In genomic region chr4:149841856-149842255, GRCm38 (mm10) we compare ENCODE assay signal across 8 mouse cellular contexts.
DNase-seq lines count a peak whose midpoint lies in the region; ATAC-seq and TF ChIP-seq lines count a peak whose summit lies in the region.
"Had no signal": no experiment of that assay in that cellular context is flagged by ENCODE, and none has a peak within 500 bp of the region (broad histone marks: within the 10 kb centered on the region; RNA-seq: fewer than 3 reads in every experiment).

No protein-coding gene starts in this region.

- H3K36me3 ChIP-seq in intestine, postnatal 0 days (ENCODE audit: control insufficient read depth, insufficient read depth) = no peaks in the 10 kb centered on the region
- H3K36me3 ChIP-seq in intestine, embryonic 16.5 days (ENCODE audit: control insufficient read depth, insufficient read depth, low read length) = no peaks in the 10 kb centered on the region
- H3K36me3 ChIP-seq in small intestine, adult 2 months (ENCODE audit: control insufficient read depth, insufficient read depth, low read length) = no peaks in the 10 kb centered on the region
- H3K36me3 ChIP-seq: embryonic facial prominence, embryonic 12.5 days had no signal

- WGBS in intestine, postnatal 0 days = 84% methylated on average over 6 of the region's 6 CpGs
- 77% methylated on average over 6 of the region's 6 CpGs for WGBS in intestine, embryonic 16.5 days
- 82% methylated on average over 6 of the region's 6 CpGs for WGBS in small intestine, adult 2 months

- peak; percentile 65 for DNase-seq in B cell, adult 2 months
- DNase-seq in ES-CJ7 (ENCODE audit: low read depth, low spot score) (peak; percentile 91), adipocyte (ENCODE audit: low spot score) (no peak)
- DNase-seq in kidney, postnatal 10 days = peak; percentile 66

- H3K4me1 ChIP-seq in intestine, postnatal 0 days (replicated peaks; ENCODE audit: control insufficient read depth, insufficient read depth, low read length) = no peaks in the 10 kb centered on the region
- H3K4me1 ChIP-seq in intestine, embryonic 16.5 days (ENCODE audit: control insufficient read depth, insufficient read depth, low read length) = no peaks in the 10 kb centered on the region
- H3K4me1 ChIP-seq in small intestine, adult 2 months (ENCODE audit: control insufficient read depth, insufficient read depth, insufficient read length, low read length) = no peaks in the 10 kb centered on the region

- ATAC-seq in intestine, postnatal 0 days = no peak
- ATAC-seq in intestine, embryonic 16.5 days = no peak

- TF ChIP-seq CTCF in intestine, postnatal 0 days (IDR thresholded peaks at IDR 0.05; ENCODE audit: low read depth) = peak; percentile 77
- peak; percentile 56; the same call in 1 of the 2 replicates for TF ChIP-seq CTCF in small intestine, adult 2 months (IDR thresholded peaks at IDR 0.05; ENCODE audit: extremely low read depth, insufficient read length, insufficient replicate concordance, low read depth, low read length)

- no peak overlapping the region for H3K4me2 ChIP-seq in intestine, postnatal 0 days (replicated peaks; ENCODE audit: low read depth)
- no peak overlapping the region for H3K4me2 ChIP-seq in intestine, embryonic 16.5 days (ENCODE audit: low read depth, low read length)
- H3K4me2 ChIP-seq: embryonic facial prominence, embryonic 12.5 days had no signal

- H3K27me3 ChIP-seq in intestine, postnatal 0 days (replicated peaks; ENCODE audit: control insufficient read depth, insufficient read depth, low read length) = no peaks in the 10 kb centered on the region
- no peaks in the 10 kb centered on the region for H3K27me3 ChIP-seq in intestine, embryonic 16.5 days (replicated peaks; ENCODE audit: control insufficient read depth, insufficient read depth, low read length)
- no peaks in the 10 kb centered on the region; the same call in 1 of the 2 replicates for H3K27me3 ChIP-seq in small intestine, adult 2 months (ENCODE audit: control insufficient read depth, insufficient read depth, low read length)
- H3K27me3 ChIP-seq: embryonic facial prominence, embryonic 12.5 days had no signal

- no peak overlapping the region for H3K27ac ChIP-seq in intestine, postnatal 0 days (ENCODE audit: low read depth, low read length)
- H3K27ac ChIP-seq in intestine, embryonic 16.5 days (ENCODE audit: low read length) = no peak overlapping the region
- no peak overlapping the region for H3K27ac ChIP-seq in small intestine, adult 2 months (ENCODE audit: insufficient read depth, low read depth, low read length)
- H3K27ac ChIP-seq: embryonic facial prominence, embryonic 12.5 days had no signal

- H3K9ac ChIP-seq in intestine, postnatal 0 days (ENCODE audit: low read depth, low read length) = no peak overlapping the region
- H3K9ac ChIP-seq in intestine, embryonic 16.5 days (ENCODE audit: low read depth, low read length) = no peak overlapping the region
- H3K9ac ChIP-seq: embryonic facial prominence, embryonic 12.5 days had no signal

- no peak overlapping the region for H3K4me3 ChIP-seq in intestine, postnatal 0 days (ENCODE audit: low read depth, low read length)
- H3K4me3 ChIP-seq in intestine, embryonic 16.5 days (ENCODE audit: low read length) = no peak overlapping the region
- H3K4me3 ChIP-seq in small intestine, adult 2 months (ENCODE audit: low read depth, low read length) = no peak overlapping the region
- H3K4me3 ChIP-seq: embryonic facial prominence, embryonic 12.5 days had no signal

- no peaks in the 10 kb centered on the region for H3K9me3 ChIP-seq in intestine, postnatal 0 days (ENCODE audit: control insufficient read depth)
- no peaks in the 10 kb centered on the region; the same call in 1 of the 2 replicates for H3K9me3 ChIP-seq in intestine, embryonic 16.5 days (ENCODE audit: control insufficient read depth, low read length)
- H3K9me3 ChIP-seq: embryonic facial prominence, embryonic 12.5 days had no signal

- no peak for TF ChIP-seq POLR2A in small intestine, adult 2 months (IDR thresholded peaks at IDR 0.05; ENCODE audit: low read depth, low read length)
